Mouse (Mus musculus): ENCODE data around the gene Cdk8.

GRCm38 (mm10) chr5:146193360-146193759, 37.7 kb upstream of the Cdk8 start:
- TF ChIP-seq CTCF (conservative IDR thresholded peaks at IDR 0.05; ENCODE audit: insufficient read depth, insufficient read length, low read depth, low read length) (no peak), POLR2A (IDR thresholded peaks at IDR 0.05; ENCODE audit: low read depth, low read length) (no peak)

Measured in kidney, adult 2 months (tissue).